ENCODE assay signal across 7 mouse cellular contexts in genomic region chr6:128143390-128144020, GRCm38 (mm10). TPM values are rescaled to one million over a fixed set of nuclear protein-coding genes. Genes with fewer than 3 reads are reported as not detected.
DNase-seq lines count a peak whose midpoint lies in the region; ATAC-seq and TF ChIP-seq lines count a peak whose summit lies in the region.

Gene Tspan9, minus strand, starts transcription at chr6:128143594.

- H3K4me3 ChIP-seq in cortical plate, adult 2 months (ENCODE audit: insufficient read depth, low read length), result peak within 1 kb of the TSS; percentile 43
- H3K4me3 ChIP-seq in intestine, embryonic 15.5 days (replicated peaks), result peak within 1 kb of the TSS; percentile 71
- H3K4me3 ChIP-seq in limb, embryonic 10.5 days, result peak within 1 kb of the TSS; percentile 72
- peak within 1 kb of the TSS; percentile 71 for H3K4me3 ChIP-seq in midbrain, embryonic 11.5 days (ENCODE audit: low read depth, low read length)

- no peaks in the 10 kb centered on the region for H3K27me3 ChIP-seq in intestine, embryonic 15.5 days (replicated peaks)
- H3K27me3 ChIP-seq in limb, embryonic 10.5 days (ENCODE audit: low read depth, poor library complexity, severe bottlenecking), result peaks cover 11% of the 10 kb centered on the region
- peaks cover 6% of the 10 kb centered on the region; the same call in 1 of the 2 replicates for H3K27me3 ChIP-seq in midbrain, embryonic 11.5 days (ENCODE audit: control insufficient read depth, insufficient read depth, low read length)

- ATAC-seq in intestine, embryonic 15.5 days, result peak; percentile 96
- ATAC-seq in midbrain, embryonic 11.5 days (ENCODE audit: low FRiP score), result peak; percentile 90

- peak within 1 kb of the TSS; percentile 48; the same call in 1 of the 2 replicates for H3K27ac ChIP-seq in cortical plate, adult 2 months (ENCODE audit: insufficient read depth, low read length)
- H3K27ac ChIP-seq in intestine, embryonic 15.5 days, result peak within 1 kb of the TSS; percentile 89
- H3K27ac ChIP-seq in limb, embryonic 10.5 days, result peak within 1 kb of the TSS; percentile 92
- H3K27ac ChIP-seq in midbrain, embryonic 11.5 days (ENCODE audit: low read depth, low read length), result no peak within 1 kb of the TSS

- peak within 1 kb of the TSS; percentile 73 for H3K9ac ChIP-seq in intestine, embryonic 15.5 days
- peak within 1 kb of the TSS; percentile 77 for H3K9ac ChIP-seq in midbrain, embryonic 11.5 days (ENCODE audit: low read length)

- H3K36me3 ChIP-seq in intestine, embryonic 15.5 days, result no peaks in the 10 kb centered on the region
- peaks cover 3% of the 10 kb centered on the region; the same call in 1 of the 2 replicates for H3K36me3 ChIP-seq in limb, embryonic 10.5 days
- H3K36me3 ChIP-seq in midbrain, embryonic 11.5 days (ENCODE audit: control insufficient read depth, insufficient read depth, low read length), result no peaks in the 10 kb centered on the region

- no peaks in the 10 kb centered on the region for H3K4me1 ChIP-seq in cortical plate, adult 2 months (ENCODE audit: control insufficient read depth, insufficient read depth, low read length)
- H3K4me1 ChIP-seq in intestine, embryonic 15.5 days (replicated peaks), result peaks cover 6% of the 10 kb centered on the region
- H3K4me1 ChIP-seq in limb, embryonic 10.5 days, result peaks cover 30% of the 10 kb centered on the region
- peaks cover 10% of the 10 kb centered on the region for H3K4me1 ChIP-seq in midbrain, embryonic 11.5 days (ENCODE audit: control insufficient read depth, insufficient read depth, low read length)

- DNase-seq in adrenal gland, adult 2 months, result peak; percentile 93
- peak; percentile 53 to 69 for DNase-seq in gastrocnemius, postnatal 4 days (ENCODE audit: low spot score in 2 of 2)
- peak; percentile 89 for DNase-seq in limb, embryonic 10.5 days (ENCODE audit: low spot score)
- DNase-seq in midbrain, embryonic 11.5 days (ENCODE audit: low spot score, missing footprints), result peak; percentile 95
- DNase-seq in spleen, adult 18-20 months, result peak; percentile 20 to 47

- TF ChIP-seq POLR2A in cortical plate, adult 2 months (IDR thresholded peaks at IDR 0.05; ENCODE audit: extremely low read depth, insufficient read depth, low read length), result no peak

- no peak for TF ChIP-seq CTCF in cortical plate, adult 2 months (IDR thresholded peaks at IDR 0.05; ENCODE audit: extremely low read depth, insufficient read depth, low read length)

- under 1% methylated on average over 51 of the region's 56 CpGs for WGBS in intestine, embryonic 15.5 days
- 2% methylated on average over 51 of the region's 56 CpGs for WGBS in limb, embryonic 10.5 days
- under 1% methylated on average over 44 of the region's 56 CpGs for WGBS in midbrain, embryonic 11.5 days

- H3K9me3 ChIP-seq in intestine, embryonic 15.5 days, result no peaks in the 10 kb centered on the region
- H3K9me3 ChIP-seq in limb, embryonic 10.5 days (replicated peaks), result no peaks in the 10 kb centered on the region
- H3K9me3 ChIP-seq in midbrain, embryonic 11.5 days (ENCODE audit: control insufficient read depth, low read length), result no peaks in the 10 kb centered on the region

- H3K4me2 ChIP-seq in intestine, embryonic 15.5 days (replicated peaks), result peak within 1 kb of the TSS; percentile 69
- peak within 1 kb of the TSS; percentile 85 for H3K4me2 ChIP-seq in midbrain, embryonic 11.5 days

RNA-seq across cellular contexts. Expression of gene Tspan9, which starts in this region (rescaled TPM):
- 10 to 100 TPM; 47.8 to 66.5 TPM for total RNA-seq in adrenal gland, adult 2 months (2021)
- 38.7 and 44.7 TPM in 2 replicates for polyA plus RNA-seq in adrenal gland, adult 2 months (2012; rRNA removed)
- polyA plus RNA-seq in cortical plate, adult 2 months (2012; rRNA removed), result 49.2 and 55.5 TPM in 2 replicates
- total RNA-seq in gastrocnemius, postnatal 4 days (2021), result 100 to 1,000 TPM; 151 to 194 TPM
- polyA plus RNA-seq in intestine, embryonic 15.5 days (2015; fragmentation: Nextera tagmentation; extraction: Ambion mirVana), result 92.3 and 102 TPM in 2 replicates
- polyA plus RNA-seq in limb, embryonic 10.5 days (2016; fragmentation: Nextera tagmentation; extraction: Ambion mirVana), result 61.2 and 78.5 TPM in 2 replicates
- polyA plus RNA-seq in midbrain, embryonic 11.5 days (2014; fragmentation: Nextera tagmentation; extraction: Ambion mirVana), result 32.7 and 44.1 TPM in 2 replicates

Comparison
In these comparisons a context has a peak if more than half of its experiments do, and no peak if none do; other contexts are left out.
1. DNase-seq: peak in every context shown above with its lines; median percentile 95 in midbrain, embryonic 11.5 days; 93 in adrenal gland, adult 2 months; 89 in limb, embryonic 10.5 days; 61 in gastrocnemius, postnatal 4 days; 34 in spleen, adult 18-20 months.